Mouse (Mus musculus) liver, embryonic 11.5 days (tissue): ENCODE data around the gene Mrpl37. TPM values are rescaled to one million over a fixed set of nuclear protein-coding genes. Genes with fewer than 3 reads are reported as not detected.
"Not testable (repeated sequence)": the region's sequence is repeated elsewhere in the genome, so short reads cannot be mapped to it uniquely, and the experiment has no call there.

Source experiments
- ATAC-seq: fragments of 200-750 bp; cut with Nextera tagmentation; replicated peaks from 2 replicates; pipeline ENCODE4 v1.8.0; 2017; ENCODE audit warnings: moderate number of reproducible peaks, mild to moderate bottlenecking, moderate TSS enrichment, moderate library complexity; ENCODE audit not compliant: low FRiP score
- DNase-seq: peaks from one replicate; pipeline ENCODE4 v3.0.0-alpha.2; 2017; ENCODE audit warnings: low spot score
- H3K27ac ChIP-seq: fragments of 300-500 bp; sonication (generic); 2 replicates; pipeline ENCODE4 v1.5.1; 2014; ENCODE audit warnings: mild to moderate bottlenecking, low read depth, low read length, control low read depth
- H3K27me3 ChIP-seq: fragments of 300-500 bp; sonication (generic); replicated peaks from 2 replicates; pipeline ENCODE4 v1.6.1; 2014; ENCODE audit warnings: low read length, mixed read lengths; ENCODE audit not compliant: control insufficient read depth, insufficient read depth
- H3K36me3 ChIP-seq: fragments of 300-500 bp; sonication (generic); 2 replicates; pipeline ENCODE4 v1.6.1; 2014; ENCODE audit warnings: mild to moderate bottlenecking, low read length, moderate library complexity, mixed read lengths; ENCODE audit not compliant: control insufficient read depth, insufficient read depth
- H3K4me1 ChIP-seq: fragments of 300-500 bp; sonication (generic); replicated peaks from 2 replicates; pipeline ENCODE4 v1.6.1; 2014; ENCODE audit warnings: low read length, mixed read lengths; ENCODE audit not compliant: control insufficient read depth, insufficient read depth
- H3K4me2 ChIP-seq: fragments of 300-500 bp; sonication (generic); 2 replicates; pipeline ENCODE4 v1.6.1; 2014; ENCODE audit warnings: mild to moderate bottlenecking, control low read depth, moderate library complexity
- H3K4me3 ChIP-seq: fragments of 300-500 bp; sonication (generic); 2 replicates; pipeline ENCODE4 v1.5.1; 2014; ENCODE audit warnings: low read depth, low read length, control low read depth
- H3K9ac ChIP-seq: fragments of 300-500 bp; sonication (generic); 2 replicates; pipeline ENCODE4 v1.6.1; 2014; ENCODE audit warnings: low read depth, low read length, control low read depth
- H3K9me3 ChIP-seq: fragments of 300-500 bp; sonication (generic); 2 replicates; pipeline ENCODE4 v1.6.1; 2016; ENCODE audit warnings: low read length, inconsistent platforms, mixed read lengths; ENCODE audit not compliant: control insufficient read depth
- WGBS: fragments of 180-500 bp; shearing (Covaris S2); extraction: QIAGEN DNeasy Blood & Tissue Kit; methylation state at CpG from one replicate; pipeline ENCODE4 v1.1.7; 2014; 5-methylcytosine and 5-hydroxymethylcytosine counted together
- polyA plus RNA-seq: library from polyadenylated mRNA; unstranded; fragments of >200 nt; fragmentation: Nextera tagmentation; extraction: Ambion mirVana; gene quantifications from 2 replicates; pipeline ENCODE4 v1.2.1, GENCODE M21; 2014

Mrpl37 gene
- polyA plus RNA-seq, result 122 and 128 TPM in 2 replicates

- under 1% methylated on average over 60 of the region's 60 CpGs for WGBS
- Histone ChIP-seq H3K9ac (peak within 1 kb of the TSS; percentile 78), H3K4me2 (peak within 1 kb of the TSS; percentile 99), H3K4me1 (peaks cover 12% of the 10 kb centered on the region), H3K9me3 (no peaks in the 10 kb centered on the region), H3K4me3 (peak within 1 kb of the TSS; percentile 77), H3K36me3 (peaks cover 16% of the 10 kb centered on the region; the same call in 1 of the 2 replicates), H3K27ac (peak within 1 kb of the TSS; percentile 22; the same call in 1 of the 2 replicates), H3K27me3 (no peaks in the 10 kb centered on the region)
- peak; percentile 94 for DNase-seq
- ATAC-seq, result peak; percentile 97
These were observed at the start of gene Mrpl37, which contains the start of gene Cyb5rl for GRCm38 (mm10) chr4:107066252-107067124. Gene Mrpl37, minus strand, starts transcription at chr4:107066868. Gene Cyb5rl, plus strand, starts transcription at chr4:107066988.

GRCm38 (mm10) chr4:107114278-107114677, 47.6 kb upstream of the Mrpl37 start:
- Histone ChIP-seq H3K4me2 (no peak overlapping the region), H3K9me3 (no peaks in the 10 kb centered on the region), H3K4me3 (no peak overlapping the region), H3K27me3 (no peaks in the 10 kb centered on the region), H3K36me3 (no peaks in the 10 kb centered on the region), H3K27ac (no peak overlapping the region), H3K4me1 (no peaks in the 10 kb centered on the region), H3K9ac (no peak overlapping the region)
- 46% methylated on average over 8 of the region's 8 CpGs for WGBS
- DNase-seq, result no peak
- ATAC-seq, result no peak

GRCm38 (mm10) chr4:107109181-107109580, 42.5 kb upstream of the Mrpl37 start:
- H3K9me3 ChIP-seq, H3K27ac ChIP-seq, H3K9ac ChIP-seq, H3K4me3 ChIP-seq, H3K36me3 ChIP-seq, H3K27me3 ChIP-seq, H3K4me2 ChIP-seq, DNase-seq, H3K4me1 ChIP-seq: not testable (repeated sequence)
- 76% methylated on average over 6 of the region's 6 CpGs for WGBS
- peak; percentile 82 for ATAC-seq

- H3K36me3 ChIP-seq, result no peaks in the 10 kb centered on the region
- no peaks in the 10 kb centered on the region for H3K9me3 ChIP-seq
- no peak overlapping the region for H3K4me3 ChIP-seq
- DNase-seq (no peak), ATAC-seq (no peak)
- H3K4me2 ChIP-seq, result no peak overlapping the region
- WGBS, result 52% methylated on average over 13 of the region's 13 CpGs
- 0 out of 2 replicates have a peak overlapping the region, but pooled peaks have one; percentile 20 for H3K9ac ChIP-seq
- no peak overlapping the region; the same call in 1 of the 2 replicates for H3K27ac ChIP-seq
- no peaks in the 10 kb centered on the region for H3K4me1 ChIP-seq
- H3K27me3 ChIP-seq, result no peaks in the 10 kb centered on the region
These were observed 41.6 kb upstream of the Mrpl37 start for GRCm38 (mm10) chr4:107108291-107108731.

GRCm38 (mm10) chr4:107106777-107107176, 40.1 kb upstream of the Mrpl37 start:
- no peak overlapping the region for H3K4me2 ChIP-seq
- no peak overlapping the region for H3K27ac ChIP-seq
- H3K9ac ChIP-seq, result no peak overlapping the region
- no peaks in the 10 kb centered on the region for H3K9me3 ChIP-seq
- no peak for DNase-seq
- H3K27me3 ChIP-seq, result no peaks in the 10 kb centered on the region
- no peak overlapping the region for H3K4me3 ChIP-seq
- ATAC-seq, result no peak
- no peaks in the 10 kb centered on the region; the same call in 1 of the 2 replicates for H3K4me1 ChIP-seq
- WGBS, result 86% methylated on average over 16 of the region's 16 CpGs
- no peaks in the 10 kb centered on the region for H3K36me3 ChIP-seq

- no peaks in the 10 kb centered on the region for H3K36me3 ChIP-seq
- no peak overlapping the region for H3K4me2 ChIP-seq
- H3K4me3 ChIP-seq, result no peak overlapping the region
- H3K27ac ChIP-seq, result no peak overlapping the region
- no peaks in the 10 kb centered on the region; the same call in 1 of the 2 replicates for H3K4me1 ChIP-seq
- DNase-seq (no peak), ATAC-seq (no peak)
- H3K27me3 ChIP-seq, result no peaks in the 10 kb centered on the region
- 74% methylated on average over 8 of the region's 8 CpGs for WGBS
- no peak overlapping the region for H3K9ac ChIP-seq
- no peaks in the 10 kb centered on the region for H3K9me3 ChIP-seq
These were observed 35.6 kb upstream of the Mrpl37 start for GRCm38 (mm10) chr4:107102220-107102619.

GRCm38 (mm10) chr4:107098791-107099525, 32.3 kb upstream of the Mrpl37 start:
- DNase-seq (no peak), ATAC-seq (no peak)
- Histone ChIP-seq H3K9me3 (no peaks in the 10 kb centered on the region), H3K27me3 (no peaks in the 10 kb centered on the region), H3K4me3 (no peak overlapping the region), H3K4me1 (peaks cover 3% of the 10 kb centered on the region), H3K27ac (no peak overlapping the region), H3K4me2 (no peak overlapping the region), H3K36me3 (no peaks in the 10 kb centered on the region), H3K9ac (no peak overlapping the region)
- WGBS, result 73% methylated on average over 17 of the region's 17 CpGs

GRCm38 (mm10) chr4:107098375-107098774, 31.7 kb upstream of the Mrpl37 start:
- no peak overlapping the region for H3K27ac ChIP-seq
- no peak overlapping the region for H3K4me3 ChIP-seq
- no peaks in the 10 kb centered on the region for H3K27me3 ChIP-seq
- no peak overlapping the region for H3K4me2 ChIP-seq
- H3K4me1 ChIP-seq, result peaks cover 3% of the 10 kb centered on the region
- WGBS, result 70% methylated on average over 10 of the region's 10 CpGs
- H3K9ac ChIP-seq, result no peak overlapping the region
- DNase-seq (no peak), ATAC-seq (no peak)
- no peaks in the 10 kb centered on the region for H3K36me3 ChIP-seq
- H3K9me3 ChIP-seq, result no peaks in the 10 kb centered on the region
